Mouse (Mus musculus): ENCODE results near the gene Clasp1.

The Clasp1 gene

DNA sequence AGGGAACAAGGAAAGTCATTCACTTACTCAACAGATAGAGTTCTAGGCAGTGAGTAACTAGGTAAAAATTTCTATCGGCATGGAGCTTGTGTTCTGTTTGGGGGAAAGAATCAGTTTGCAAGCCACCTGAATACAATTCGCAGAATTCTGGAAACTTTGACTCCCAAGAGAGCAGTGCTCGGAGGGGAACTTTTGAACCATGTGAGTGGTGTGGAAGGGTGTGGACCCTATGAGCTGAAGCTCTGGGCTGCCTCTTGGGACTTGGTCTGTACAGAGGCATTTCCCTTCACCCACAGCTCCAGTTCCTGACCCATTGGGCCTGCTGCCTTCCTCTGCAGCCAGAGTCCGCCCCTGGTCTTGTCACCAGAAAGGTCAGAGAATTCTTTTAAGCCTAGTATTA lies 64.7 kb downstream of the Clasp1 start:
- DNase-seq = no peak

DNA sequence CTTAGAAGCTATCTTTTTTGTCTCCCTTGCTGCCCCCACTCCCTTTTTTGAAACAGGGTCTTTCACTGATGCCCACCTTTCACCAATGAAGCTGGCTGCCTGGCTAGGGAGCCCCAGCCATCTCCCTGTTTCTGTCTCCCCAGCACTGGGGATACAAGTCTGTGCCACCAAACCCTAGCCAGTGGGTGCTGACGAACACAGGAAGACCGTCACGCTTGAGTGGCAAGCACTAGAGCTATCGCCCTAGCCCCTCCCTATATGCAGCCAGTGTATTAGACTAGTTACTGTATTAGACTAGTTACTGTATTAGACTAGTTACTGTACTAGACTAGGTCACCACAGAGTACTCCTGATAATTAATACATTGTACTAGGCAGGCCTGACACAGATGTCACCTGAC lies 66.0 kb downstream of the Clasp1 start:
- DNase-seq = no peak

DNA sequence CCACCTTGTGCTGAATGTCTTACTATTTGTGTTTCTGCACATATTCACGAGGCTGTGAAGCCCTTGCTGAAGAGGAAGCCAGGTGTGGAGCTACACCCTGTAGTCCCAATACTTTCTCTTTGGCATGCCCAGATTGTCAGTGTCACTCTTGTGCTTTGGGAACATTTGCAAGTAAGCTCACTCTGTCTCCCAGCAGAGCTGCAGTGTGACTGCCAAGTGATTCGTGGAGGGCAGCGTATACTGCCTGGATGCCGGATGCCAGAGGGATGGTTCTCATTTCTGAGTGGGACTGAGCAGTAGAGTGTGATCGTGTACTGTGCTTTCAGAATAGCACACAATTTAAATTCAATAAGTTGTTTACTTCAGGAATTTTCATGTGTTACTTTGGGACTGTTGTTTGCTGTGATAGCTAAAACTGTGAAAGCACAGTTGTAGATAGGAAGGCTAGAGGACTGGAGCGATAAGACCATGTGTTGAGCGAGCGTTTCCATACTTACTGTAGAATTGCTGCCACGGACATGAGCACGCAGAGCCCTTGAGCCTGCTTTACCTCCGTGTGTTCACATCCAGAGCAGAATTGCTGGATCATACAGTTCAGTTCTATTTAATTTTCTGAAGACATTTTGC lies 68.5 kb downstream of the Clasp1 start:
- peak in 1 of 2 experiments; percentile 23 for DNase-seq

DNA sequence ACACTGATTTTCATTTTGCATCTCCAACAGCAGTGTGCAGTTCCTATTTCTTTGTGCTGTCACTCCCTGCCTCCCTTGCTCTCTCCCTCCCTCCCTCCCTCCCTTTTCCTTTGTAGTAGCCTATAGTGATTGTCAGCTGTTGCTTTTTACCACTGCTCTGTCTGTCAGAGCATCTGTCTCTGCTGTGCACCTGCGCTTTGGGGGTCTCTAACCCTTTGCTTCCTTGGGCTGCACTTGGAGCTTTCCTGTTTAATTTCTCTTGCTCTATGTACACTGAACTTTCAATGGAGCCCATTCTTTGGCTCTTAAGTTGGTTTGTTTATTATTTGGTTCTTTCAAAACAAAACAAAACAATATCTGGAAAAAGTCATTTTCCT lies 69.0 kb downstream of the Clasp1 start:
- no peak for DNase-seq

DNA sequence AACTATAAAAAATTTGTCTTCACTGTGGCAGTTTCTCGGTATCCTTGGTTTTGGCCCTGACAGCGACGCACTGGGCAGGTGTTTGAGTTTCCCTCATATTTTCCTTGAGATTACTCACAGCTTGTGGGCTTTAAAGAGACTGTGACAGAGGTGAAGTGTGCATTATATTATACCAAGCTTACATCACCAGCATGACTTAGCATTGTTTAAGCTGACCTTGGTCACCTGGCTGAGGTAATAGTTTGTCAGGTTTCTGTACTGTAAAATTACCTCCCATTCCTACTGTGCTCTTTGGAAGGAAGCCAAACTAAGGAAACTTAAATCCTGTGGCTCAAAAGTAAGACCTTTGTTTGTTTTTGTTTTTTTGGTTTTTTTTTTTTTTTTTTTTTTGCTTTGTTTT lies 69.4 kb downstream of the Clasp1 start:
- DNase-seq = no peak

DNA sequence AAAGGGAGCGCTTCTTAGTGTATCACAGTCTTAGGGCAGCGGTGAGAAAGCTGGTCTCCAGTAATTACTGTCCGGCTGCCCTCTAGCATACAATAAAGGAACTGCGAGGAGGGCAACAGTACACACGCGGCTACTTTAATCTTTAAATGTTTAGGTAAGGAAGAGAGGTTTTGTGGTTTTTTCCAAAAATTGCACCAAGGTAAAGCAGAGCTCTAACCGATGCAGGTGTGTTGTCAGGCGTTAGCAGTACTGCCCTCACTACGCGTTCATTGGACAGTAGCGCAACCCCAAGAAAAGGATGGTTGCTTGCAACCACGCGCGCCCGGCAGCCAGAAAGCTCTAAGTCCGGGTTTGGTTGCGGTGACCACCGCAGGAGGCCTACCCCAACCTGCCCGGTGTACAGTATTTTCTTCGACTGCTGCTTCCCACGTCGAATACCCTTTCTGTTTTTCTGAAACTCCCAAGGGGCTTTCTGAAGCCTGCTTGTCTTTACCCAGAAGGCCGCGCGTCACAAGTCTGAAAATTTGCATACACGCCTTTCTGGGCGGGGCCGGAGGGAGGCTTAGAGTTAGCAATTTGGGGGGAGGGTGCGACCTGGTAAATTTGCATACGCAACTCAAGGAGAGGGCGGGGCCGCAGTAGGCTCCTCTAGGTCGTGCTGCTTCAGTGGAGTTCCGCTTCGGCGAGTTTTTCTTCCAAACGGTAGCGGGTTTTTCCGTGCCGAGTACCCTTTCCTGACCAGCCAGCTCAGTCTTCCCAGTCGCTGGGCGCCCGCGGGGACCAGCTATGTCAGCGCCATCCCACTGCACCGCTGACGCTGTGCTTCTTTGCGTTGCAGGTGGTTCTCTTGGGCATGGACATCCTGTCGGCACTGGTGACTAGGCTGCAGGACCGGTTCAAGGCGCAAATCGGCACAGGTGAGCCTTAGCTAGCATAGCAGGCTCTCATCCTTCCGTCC lies 70.4 kb downstream of the Clasp1 start:
- DNase-seq = peak; percentile 88 to 92

DNA sequence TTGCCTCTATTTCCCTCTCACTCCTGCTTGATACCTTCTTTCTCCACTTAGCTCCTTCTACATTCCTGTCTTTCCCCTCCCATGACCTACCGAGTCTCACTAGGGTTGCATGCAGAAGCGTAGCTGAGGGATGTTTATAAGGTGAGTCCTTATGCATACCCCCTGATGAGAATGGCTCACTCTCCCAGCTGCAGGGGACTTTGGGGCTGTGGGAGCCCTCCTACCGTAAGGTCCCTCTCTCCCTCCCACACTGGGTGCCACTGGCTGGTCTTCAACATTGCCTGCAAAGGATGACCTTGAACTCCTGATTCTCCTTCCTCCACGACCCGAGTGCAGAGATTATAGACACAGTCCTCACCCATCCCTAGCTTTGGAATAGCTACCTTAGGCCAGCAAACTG lies 71.9 kb downstream of the Clasp1 start:
- no peak for DNase-seq

DNA sequence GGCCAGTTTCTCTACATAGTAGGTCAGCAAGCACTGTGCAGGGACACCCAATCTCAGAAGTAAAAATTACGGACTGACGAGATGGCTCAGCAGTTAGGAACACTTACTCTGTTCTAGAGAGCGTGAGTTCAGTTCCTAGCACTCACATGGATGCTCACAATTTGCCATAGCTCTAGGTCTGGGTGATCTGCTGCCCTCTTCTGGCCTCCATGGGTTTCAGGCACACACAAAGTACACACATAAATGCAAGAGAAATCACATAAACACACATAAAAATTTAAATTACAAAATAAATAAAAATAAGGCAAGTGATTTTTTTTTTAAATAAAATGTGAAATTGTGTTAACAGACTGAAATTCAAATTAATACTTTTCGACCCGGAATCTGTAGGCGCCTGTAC lies 77.2 kb downstream of the Clasp1 start:
- no peak for DNase-seq

DNA sequence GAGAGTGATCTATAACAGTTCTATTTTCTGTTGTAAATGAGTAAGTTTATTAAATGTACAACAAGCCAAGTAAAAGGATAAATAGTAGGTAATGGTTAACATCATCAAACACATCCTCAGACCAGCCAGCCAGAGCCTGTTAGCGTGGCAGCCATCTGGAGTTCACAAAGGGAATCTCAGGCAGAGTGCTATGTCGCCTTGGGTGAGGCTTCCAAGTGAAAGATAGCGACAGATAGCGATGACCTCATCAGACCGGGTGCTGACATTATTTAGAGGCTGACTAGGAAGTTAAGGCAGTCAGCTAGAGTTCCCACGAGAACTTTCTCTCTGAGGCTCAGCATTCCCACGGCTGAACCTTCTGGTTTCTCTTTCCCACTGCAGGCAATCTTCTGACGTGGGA lies 83.5 kb downstream of the Clasp1 start:
- DNase-seq = no peak

DNA sequence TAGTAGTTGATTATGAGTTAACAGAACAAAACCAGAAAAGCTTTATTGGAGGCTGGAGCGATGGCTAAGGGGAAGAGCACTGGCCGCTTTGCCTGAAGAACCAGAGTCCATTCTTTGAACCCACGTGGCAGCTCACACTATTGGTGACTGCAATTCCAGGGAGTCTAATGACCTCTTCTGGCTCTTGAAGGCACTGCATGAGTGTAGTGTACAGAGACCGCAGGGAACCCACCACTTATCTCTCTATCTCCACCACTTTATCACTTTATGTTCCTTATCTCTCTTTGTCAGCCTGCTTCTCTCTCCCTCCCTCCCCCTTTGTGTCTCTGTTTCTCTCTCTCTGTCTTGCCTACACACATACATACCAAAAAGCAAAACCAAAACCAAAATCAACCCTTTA lies 88.1 kb downstream of the Clasp1 start:
- DNase-seq = peak in 1 of 2 experiments; percentile 34

DNA sequence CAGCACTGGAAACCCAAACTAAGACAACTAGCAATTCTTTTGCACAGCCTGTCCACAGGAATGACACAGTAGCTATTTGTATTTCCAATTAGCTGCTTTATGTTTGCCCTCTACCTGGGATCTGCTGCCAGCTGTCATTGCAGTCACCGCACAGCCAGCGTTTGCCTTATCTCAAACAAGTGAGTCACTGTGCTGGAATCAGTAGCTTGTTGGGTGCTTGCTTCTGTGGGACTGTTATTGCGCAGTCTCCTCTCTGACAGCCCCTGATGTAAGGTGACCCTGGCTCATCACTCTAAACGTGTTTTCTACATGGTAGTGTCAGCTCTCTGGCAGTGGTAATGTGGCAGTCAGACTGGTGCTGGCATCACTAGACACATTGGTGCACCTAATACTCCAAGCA lies 90.4 kb downstream of the Clasp1 start:
- DNase-seq = no peak

DNA sequence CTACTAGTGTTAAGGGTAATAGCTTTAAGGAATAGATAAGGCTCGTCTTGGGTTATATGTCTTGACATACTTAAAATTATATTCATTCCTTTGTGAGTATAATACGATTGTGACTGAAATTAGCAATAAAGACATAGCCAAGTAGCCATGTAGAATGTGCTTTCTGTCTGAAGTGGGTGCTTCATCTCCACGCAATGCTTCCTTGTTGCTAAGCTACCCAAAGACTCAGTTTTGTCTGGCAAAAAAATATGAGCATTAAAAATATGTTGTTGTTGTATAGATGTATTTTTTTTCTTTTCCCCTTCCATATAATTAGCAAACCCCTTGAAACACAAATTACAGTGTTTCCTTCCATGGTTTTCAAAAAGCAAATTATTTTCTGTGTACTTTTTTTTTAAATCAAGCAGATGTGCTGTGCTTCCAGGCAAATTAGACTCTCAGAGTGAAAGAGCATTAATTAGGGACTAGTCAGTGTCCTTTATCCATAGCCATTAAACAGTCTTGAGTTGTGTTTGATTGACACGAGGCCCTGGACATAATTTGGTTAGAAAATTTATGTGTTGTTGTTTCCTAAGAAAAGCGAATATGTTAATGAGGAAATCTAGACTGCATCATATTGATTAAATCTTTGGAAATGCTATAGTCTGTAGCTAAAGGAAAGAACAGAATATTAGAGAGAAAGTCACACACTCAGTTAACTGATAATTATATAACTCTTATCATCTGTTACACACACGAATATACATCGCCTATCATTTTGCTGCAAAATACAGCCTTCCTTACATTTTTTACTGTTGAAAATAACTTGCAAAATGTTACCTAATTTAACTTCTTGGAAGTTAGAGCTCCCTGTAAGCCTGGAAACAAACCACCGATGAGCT lies 91.9 kb downstream of the Clasp1 start:
- DNase-seq = no peak

DNA sequence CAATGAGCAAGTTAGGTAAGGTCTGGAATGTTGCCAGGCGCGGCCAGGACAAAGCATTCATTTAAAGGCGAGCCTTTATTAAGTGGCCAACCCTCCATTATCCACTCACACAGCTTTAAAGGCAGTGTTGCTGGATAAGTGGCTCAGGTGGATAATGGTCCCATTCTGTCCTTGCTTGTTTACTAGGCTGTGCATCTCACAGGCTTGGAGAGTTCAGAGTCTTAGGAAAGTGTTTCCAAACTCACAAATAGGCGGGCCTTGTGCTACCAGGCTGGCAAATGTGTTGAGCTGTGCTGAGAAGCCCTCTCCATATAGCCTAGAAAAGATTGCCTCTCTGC lies 92.5 kb downstream of the Clasp1 start:
- DNase-seq = no peak

DNA sequence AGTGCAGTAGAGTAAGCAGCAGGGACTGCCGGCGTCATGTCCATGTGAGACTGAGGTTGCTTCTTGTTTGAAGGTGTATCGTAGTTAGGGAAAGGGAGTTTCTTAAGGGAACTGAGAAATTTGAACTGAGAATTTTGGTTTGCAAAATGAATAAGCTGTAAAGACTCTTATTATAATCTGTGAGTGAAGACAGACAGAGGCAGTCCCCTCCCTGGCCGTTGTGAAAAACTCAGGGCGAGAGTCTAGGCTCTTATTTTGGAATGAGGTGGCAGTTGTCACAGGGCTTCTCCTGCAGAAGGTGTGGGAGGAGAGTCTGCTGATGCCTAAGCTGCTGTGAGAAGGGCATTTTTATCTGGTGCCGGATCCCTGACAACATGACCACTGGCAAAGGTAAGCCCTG lies 92.8 kb downstream of the Clasp1 start:
- no peak for DNase-seq

DNA sequence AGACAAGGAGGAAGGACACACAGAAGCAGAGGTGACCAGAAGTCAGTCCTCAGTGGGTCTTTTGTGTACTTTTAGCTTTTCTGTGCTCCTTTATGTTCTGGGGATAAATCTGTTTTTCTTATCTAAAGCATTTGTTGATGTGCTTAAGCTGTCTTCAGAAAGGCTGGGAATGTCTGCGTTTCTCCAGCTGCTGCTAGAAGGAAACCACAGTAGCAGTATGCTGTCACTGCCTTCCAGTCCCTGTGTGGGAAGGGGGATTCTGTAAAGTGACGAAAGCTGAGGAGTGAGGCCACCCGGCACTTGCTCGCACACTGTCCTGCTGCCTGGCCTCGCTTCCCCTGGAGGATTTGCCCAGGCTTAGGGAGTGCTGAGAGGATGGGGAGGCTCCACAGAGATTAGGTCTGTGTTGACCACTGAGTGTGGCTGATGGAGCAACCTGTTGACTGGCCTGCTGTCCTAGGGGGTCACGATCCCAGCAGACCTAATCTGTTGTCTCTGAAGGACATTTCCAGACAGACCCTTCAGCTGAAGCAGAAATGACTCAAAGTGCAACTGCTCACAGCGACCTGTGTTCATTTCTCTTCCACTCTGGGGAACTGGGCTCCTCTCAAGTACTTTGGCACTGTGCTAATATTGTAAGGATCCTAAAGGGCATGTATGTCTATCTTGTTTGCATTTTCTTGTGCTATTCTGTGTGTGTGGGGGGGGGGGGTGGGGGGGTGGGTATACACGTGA lies 93.6 kb downstream of the Clasp1 start:
- no peak for DNase-seq

DNA sequence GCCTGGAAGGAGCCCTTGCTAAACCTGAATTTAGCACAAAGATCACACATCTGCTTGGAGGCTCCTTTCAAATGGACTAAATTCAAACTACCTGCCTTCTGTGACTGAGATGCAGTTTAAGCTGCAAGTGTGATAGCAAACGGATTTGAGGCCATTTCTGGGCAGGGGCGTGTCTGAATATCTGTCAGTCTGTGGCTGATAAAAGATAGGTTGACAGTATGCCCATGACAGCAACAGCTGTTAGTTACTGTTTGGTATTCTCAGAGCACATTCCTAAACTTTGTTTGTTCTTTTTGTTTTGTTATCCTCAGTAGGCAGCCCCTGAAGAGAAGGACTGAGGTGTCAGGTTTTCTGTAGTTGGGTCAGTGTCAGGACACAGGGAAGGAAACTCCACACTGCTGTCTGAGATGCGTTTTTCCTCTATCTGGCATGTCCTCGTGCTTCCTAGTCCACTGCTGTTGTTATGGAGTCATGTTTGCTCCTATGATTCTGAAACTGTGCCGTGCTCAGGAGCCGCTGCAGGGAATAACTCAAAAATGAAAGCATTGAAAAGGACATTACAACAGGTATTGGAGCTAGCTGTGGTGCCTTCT lies 94.7 kb downstream of the Clasp1 start:
- no peak for DNase-seq

DNA sequence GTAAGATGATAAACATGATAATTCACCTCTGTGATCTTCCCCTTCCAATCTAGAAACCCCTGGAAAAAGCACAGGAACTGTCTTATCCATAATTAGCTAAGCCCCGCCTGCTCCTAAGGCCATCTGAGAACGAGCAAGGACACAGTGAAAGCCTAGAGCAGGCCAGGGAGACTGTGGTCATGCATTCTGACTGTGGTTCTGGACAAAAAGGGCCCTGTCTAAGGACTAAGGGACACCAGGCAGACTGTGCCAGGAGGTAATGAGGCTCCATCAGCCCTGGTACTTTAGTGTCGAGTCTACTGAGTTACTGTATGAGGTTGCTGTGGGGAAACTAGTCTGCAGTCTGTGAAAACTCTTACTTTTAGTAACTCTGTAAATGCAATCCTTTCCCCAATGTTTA lies 96.7 kb downstream of the Clasp1 start:
- DNase-seq = no peak

DNA sequence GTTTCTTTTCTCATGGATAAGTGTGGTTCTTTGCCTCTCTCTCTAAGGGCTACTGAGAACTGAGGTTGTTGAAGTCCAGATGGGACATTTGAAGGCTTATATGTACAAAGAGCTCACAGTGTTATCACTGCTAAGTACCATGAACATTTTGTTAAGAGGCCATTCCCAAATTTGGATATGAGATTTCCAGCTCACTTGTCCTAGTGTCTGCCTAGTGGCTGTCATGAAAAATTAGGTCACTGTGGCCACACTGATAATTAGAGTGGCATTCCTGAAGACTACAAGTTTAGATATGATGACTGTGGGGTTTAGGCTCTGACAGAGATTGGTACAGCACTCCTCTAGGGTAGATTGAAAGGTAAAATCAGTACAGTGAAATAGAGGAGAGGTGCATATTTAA lies 97.2 kb downstream of the Clasp1 start:
- DNase-seq = no peak

DNA sequence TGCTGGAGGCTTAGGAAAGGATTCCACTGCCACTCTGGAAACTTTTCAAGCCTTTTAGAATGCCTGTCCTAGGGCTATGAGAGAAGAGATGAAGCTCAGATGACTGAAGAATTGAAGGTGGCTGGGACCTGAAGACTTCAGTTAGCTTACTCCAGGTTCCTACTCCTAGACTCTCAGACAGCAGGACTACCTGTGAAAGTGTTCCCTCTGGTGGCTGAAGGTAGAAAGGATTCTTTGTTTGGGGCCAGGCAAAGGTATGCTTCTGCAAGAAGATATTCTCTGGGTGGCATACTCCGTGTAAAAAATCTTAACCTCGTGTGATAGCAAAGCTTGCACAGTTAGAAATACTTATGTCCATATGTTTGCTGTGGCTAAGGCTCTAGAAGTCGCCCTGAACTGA lies 104.0 kb downstream of the Clasp1 start:
- no peak for DNase-seq

DNA sequence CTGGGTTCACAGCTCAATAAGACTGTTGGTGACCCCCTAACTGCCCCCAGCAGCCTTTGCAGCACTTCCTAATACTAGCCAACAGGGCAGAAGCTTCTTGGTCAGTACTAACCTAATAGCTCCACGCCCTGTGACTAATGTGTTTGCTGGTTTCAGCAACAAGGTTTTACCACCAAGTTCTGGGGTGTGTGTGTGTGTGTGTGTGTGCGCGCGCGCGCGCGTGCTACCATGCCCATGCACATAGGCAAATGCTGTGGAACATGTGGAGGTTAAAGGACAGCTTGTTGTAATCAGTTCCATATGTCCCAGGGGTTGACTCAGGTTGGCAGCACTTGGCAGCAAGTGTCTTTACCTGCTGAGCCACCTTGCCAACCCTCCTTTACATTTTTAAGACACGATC lies 105.7 kb downstream of the Clasp1 start:
- DNase-seq = no peak

DNA sequence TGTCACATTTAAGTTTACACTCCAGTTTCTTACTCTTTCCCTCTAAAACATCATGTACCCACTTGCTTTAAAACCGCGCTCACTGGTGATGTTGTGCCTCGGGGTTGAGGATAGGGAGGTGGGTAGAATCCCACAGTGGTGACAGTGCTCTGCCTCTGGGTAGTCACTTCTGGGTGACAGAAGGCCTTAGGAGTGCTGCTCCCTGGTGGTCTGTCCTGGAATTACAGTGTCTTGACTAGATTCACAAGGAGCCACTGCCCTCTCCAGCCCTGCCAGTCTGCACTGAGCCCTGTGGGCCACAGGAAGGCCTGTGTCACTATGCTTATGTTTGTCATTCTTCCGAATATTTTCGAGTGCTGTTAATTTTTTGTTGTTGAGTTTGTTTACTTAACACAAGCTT lies 109.5 kb downstream of the Clasp1 start:
- peak; percentile 80 to 86 for DNase-seq

DNA sequence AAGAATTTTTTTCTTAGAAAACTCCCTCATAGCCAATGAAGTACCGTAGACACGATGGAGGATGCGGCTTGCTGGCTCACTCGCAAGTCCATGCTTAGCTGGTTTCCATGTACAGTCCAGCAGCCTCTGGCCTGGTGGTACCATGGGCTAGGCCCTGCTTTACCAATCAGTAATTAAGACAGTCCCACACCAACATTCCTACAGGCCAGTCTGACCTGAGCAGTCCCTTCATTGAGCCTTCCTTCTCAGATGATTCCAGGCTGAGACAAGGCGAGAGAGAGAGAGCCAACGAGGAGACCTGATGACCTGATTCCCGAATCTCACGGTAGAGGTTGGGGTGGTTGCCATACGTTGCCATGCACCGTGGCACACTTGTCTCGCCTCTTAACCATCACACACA lies 111.7 kb downstream of the Clasp1 start:
- no peak for DNase-seq
